Mouse (Mus musculus): ENCODE measurements around the gene Csk. TPM values are rescaled to one million over a fixed set of nuclear protein-coding genes. Genes with fewer than 3 reads are reported as not detected.
A peak's percentile ranks its signal among the peaks of the same experiment; 100 is the strongest.

Gene Csk
- 10 to 100 TPM; 38.4 to 46.7 (median 43.0) TPM for total RNA-seq (2022)

- DNase-seq (ENCODE audit: low spot score in 2 of 2): no peak
Observed at GRCm38 (mm10) chr9:57653283-57653682, at the start of gene Csk. TSS of gene Csk (minus strand) at chr9:57653631.

- DNase-seq (ENCODE audit: low spot score in 2 of 2): no peak
Observed at GRCm38 (mm10) chr9:57698466-57699150, 45.2 kb upstream of the Csk start.

DNA sequence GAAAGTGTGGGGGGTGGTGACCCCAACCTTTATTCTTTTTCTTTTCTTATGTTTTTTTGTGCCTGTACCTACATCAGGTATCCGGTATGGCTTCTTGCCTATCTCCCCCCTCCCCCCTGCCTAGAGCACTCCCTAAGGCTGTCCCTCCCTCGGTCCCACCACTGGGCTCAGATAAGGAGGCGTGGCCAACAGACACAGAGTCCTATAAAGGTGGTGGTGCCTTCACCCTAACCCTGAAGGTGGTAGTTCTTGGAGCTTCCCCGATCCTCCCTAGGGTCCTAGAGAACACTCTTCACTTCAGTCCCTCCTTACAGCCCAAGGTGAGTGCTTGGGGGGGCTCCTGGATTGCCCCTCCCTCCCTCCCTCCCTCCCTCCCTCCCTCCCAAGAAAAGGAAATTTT, 43.9 kb upstream of the Csk start:
- DNase-seq (ENCODE audit: low spot score in 2 of 2): no peak

GRCm38 (mm10) chr9:57696380-57697285, 43.2 kb upstream of the Csk start:
- DNase-seq (ENCODE audit: low spot score in 2 of 2): peak; percentile 50 to 65

- DNase-seq (ENCODE audit: low spot score in 2 of 2): no peak
Observed at GRCm38 (mm10) chr9:57694108-57694507, 40.7 kb upstream of the Csk start.

DNA sequence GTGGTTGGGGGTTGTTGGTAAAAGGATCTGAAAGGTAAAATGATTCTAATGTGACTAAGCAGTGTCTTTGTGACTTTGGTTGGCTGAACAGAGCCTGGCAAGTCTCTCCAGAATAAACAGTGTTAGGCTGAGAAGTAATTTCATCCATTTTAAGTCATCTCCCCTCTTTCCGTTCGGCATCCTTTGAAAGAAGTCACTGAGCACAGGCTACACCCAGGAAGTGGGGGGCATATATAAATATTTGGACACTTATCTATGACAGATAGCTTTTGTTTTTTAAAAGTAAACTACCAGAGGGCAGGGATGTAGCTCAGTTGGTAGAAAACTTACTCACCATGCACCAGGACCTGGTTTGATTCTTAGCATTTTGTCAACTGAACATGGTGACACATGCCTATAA, 35.2 kb upstream of the Csk start:
- DNase-seq (ENCODE audit: low spot score in 2 of 2): no peak

GRCm38 (mm10) chr9:57688158-57688557, 34.7 kb upstream of the Csk start:
- no peak for DNase-seq (ENCODE audit: low spot score in 2 of 2)

GRCm38 (mm10) chr9:57687751-57688150, 34.3 kb upstream of the Csk start, which contains the start of gene Cyp1a1:
TSS of gene Cyp1a1 (plus strand) at chr9:57687928.
- no peak for DNase-seq (ENCODE audit: low spot score in 2 of 2)

DNA sequence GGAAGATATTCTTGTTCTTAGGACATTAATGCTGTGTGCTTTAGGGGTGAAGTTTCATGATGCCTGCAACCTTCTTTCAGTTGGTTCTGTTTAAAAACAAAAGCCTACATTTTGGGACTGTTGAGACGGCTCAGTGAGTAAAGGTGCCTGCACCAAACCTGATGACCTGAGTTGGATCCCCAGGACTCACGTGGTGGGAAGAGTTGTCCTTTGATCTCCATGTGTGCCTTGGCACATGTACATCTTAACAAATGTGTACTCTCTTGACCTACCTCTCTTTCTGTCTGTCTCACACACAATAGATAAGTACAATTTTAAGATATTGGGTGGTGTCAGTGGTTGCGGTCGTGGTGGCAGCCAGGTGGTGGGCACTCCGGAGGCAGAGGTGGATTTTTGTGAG, 32.6 kb upstream of the Csk start:
- DNase-seq (ENCODE audit: low spot score in 2 of 2): no peak

DNA sequence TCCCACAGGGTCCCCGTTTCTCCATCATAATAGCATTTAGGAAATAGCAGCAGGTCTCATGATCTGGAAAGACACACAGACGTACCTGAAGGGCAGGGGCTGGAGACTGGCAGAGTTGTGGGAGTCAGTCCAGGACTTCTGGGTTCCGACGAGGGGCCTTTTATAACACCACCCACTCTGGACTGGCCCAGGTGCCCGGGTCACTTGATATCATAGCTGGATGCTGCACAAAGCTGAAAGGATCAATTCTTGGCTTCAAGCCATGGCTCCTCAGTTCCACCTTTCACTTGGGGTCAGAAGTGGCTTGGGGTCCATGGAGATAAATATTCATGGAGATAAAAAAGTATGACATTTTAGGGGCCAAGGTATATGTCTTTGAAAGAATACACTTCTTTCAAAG, 30.1 kb upstream of the Csk start, which contains the start of gene Cyp1a2:
Gene Cyp1a2 (minus strand): TSS at position 184 of the 400 bp plus-strand sequence.
- no peak for DNase-seq (ENCODE audit: low spot score in 2 of 2)

DNA sequence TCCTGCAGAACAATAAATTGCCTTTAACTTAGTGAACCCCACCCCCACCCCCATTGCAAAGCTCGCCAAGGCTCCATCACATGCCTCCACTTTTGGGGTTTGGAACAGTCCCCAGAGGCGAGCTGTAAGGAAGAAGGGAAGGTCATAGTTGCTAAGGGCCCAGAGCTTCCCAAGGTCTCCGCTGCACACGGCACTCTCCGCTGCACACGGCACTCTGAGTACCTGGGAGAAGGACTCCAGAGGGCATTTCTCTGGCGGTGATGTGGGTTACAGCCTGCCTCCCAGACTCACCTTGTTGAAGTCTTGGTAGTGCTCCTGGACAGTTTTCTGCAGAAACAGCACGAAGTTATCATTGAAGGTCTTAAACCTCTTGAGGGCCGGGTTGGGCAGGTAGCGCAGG, 28.0 kb upstream of the Csk start:
- DNase-seq (ENCODE audit: low spot score in 2 of 2): no peak

GRCm38 (mm10) chr9:57671500-57671899, 18.1 kb upstream of the Csk start:
- DNase-seq (ENCODE audit: low spot score in 2 of 2): no peak

- no peak for DNase-seq (ENCODE audit: low spot score in 2 of 2)
Observed at GRCm38 (mm10) chr9:57671037-57671436, 17.6 kb upstream of the Csk start.

GRCm38 (mm10) chr9:57669566-57669965, 16.1 kb upstream of the Csk start:
- no peak for DNase-seq (ENCODE audit: low spot score in 2 of 2)

- DNase-seq (ENCODE audit: low spot score in 2 of 2): no peak
Observed at GRCm38 (mm10) chr9:57668277-57668676, 14.8 kb upstream of the Csk start.

DNA sequence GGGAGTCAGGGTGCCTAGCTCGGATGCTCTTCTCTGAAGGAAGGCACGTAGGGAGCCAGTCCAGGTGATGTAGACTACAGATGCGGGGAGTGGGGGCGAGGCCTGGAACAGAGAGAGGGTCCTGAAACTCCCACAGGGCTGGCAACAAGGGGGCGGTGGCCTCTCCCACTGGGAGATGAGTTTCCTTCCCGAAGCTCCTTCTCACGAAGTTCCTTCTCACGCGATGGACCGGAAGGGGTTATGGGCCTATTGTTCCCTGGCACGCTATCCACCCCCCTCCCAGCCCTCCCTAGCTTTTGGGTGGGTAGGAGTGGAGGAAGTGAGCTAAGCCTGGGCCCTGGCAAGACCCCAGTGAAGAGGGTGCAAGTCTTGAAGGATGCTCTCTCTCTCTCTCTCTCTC, 14.4 kb upstream of the Csk start:
- DNase-seq (ENCODE audit: low spot score in 2 of 2): no peak

DNA sequence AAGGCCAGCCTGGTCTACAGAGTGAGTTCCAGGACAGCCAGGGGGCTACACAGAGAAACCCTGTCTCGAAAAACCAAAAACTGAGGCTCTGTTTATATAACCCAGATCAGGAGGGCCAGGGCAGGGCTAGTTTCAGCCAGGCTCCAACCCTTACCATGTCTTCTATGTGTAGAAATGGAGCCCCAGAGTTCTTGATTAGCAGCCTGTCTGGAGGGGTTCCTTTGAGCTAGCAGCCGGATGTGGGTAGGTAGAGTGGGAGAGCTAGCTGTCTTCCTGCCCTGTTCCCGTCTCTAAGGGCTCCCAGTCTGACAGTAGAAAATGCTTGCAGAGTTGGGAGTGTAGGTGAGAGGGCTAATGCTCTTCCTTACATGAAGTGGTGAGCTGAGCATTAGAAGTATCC, 13.7 kb upstream of the Csk start:
- DNase-seq (ENCODE audit: low spot score in 2 of 2): no peak

- DNase-seq (ENCODE audit: low spot score in 2 of 2): no peak
Observed at GRCm38 (mm10) chr9:57666536-57666935, 13.1 kb upstream of the Csk start.

- DNase-seq (ENCODE audit: low spot score in 2 of 2): no peak
Observed at GRCm38 (mm10) chr9:57664616-57665015, 11.2 kb upstream of the Csk start.

DNA sequence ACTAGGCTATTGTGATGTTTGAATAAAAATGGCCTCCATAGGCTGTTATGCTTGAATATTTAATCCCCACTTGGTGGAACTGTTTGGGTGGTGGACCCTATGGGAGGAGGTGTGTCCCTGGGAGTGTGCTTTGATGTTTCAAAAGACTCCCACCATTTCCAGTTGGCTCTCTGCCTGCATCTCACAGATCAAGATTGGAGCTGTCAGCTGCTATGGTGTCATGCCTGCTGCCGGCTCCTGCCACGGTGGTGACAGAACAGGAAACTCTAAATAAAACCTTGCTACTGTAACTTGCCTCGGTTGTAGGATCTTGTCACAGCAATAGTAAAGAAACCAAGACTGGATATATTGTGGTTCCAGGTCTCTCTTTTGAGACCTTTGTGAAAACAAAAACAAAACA, 8.1 kb upstream of the Csk start:
- no peak for DNase-seq (ENCODE audit: low spot score in 2 of 2)

DNA sequence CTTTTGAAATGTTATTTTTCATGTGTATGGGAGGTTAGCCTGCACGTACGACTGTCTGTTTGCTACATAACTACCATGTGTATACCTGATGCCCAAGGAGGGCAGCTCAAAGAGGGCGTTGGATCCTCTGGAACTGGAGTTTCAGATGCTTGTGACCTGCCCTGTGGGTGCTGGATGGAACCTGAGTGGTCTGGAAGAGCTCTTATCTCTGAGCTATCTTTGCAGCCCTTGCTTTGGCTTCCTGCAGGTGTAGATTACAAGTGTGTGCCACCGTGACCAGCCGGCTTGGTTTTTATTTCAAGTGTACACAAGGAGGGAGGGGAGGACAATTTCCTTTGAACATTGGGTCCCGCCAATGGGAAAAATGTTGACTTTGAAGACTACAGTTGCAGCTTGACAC, 7.1 kb upstream of the Csk start:
- DNase-seq (ENCODE audit: low spot score in 2 of 2): no peak

GRCm38 (mm10) chr9:57659774-57660173, 6.3 kb upstream of the Csk start:
- DNase-seq (ENCODE audit: low spot score in 2 of 2): peak; percentile 58 to 83

DNA sequence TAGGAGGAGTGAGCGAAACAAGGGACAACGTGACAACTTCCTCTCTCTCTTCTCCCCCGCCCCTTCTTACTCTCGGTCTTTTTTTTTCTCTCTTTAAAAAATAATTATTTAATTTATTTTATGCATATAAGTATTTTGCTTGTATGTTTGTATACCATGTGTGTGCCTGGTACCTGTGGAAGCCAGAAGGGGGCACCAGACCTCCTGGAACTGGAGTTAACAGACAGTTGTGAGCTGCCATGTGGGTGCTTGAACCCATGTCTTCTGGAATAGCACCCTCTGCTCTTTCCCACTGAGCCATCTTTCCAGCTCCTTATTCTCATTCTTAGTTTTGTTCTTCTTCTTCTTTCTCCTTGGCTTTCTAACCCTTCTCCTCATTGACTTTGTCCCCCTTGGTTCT, 5.5 kb upstream of the Csk start:
- no peak for DNase-seq (ENCODE audit: low spot score in 2 of 2)

Measured in layer of hippocampus, adult 8-10 months (tissue).